Mouse (Mus musculus) T-cell, adult 2 months (primary cell): ENCODE results near the gene Elf2.
A peak's percentile ranks its signal among the peaks of the same experiment; 100 is the strongest.

Source experiments
- DNase-seq: peaks from one replicate; pipeline ENCODE4 v3.0.0; 2022; ENCODE audit warnings: low spot score

The Elf2 gene

DNA sequence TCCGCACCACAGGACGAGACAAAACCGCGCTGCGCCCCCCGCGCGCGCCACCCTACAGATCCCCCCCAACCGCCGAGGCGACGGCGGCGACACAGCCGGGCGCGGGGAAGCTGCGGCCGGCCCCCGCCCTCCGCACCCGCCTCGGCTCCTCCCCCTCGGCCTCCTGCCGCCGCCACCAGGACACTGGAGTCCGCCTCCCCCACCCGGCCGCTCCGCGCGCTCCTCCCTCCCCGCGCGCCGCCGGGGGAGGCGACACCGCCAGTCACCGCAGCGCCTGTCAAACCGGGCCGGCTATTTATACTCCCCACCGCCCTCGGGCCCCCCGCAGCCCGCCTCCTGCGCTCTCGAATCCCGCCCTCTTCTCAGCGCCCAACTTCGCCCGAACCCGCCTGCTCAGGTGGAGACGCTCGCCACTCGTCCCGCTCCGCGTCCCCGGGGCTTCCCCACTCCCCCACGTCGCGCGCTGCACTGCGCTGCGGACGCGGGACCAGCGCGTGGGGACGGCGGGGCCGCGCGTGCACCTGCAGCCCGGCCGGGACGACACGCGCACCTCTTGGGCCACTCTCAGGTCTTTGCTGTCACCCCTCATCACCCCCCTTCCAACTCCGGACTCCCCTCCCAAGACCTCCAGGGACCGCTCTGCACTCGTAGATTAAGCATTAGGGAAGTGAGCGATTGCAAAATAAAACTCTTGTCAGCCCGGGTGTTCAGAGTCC, at the start of gene Elf2:
TSS of gene Elf2 (minus strand) at position 112 of the 716 bp plus-strand sequence.
- DNase-seq, result peak; percentile 80

DNA sequence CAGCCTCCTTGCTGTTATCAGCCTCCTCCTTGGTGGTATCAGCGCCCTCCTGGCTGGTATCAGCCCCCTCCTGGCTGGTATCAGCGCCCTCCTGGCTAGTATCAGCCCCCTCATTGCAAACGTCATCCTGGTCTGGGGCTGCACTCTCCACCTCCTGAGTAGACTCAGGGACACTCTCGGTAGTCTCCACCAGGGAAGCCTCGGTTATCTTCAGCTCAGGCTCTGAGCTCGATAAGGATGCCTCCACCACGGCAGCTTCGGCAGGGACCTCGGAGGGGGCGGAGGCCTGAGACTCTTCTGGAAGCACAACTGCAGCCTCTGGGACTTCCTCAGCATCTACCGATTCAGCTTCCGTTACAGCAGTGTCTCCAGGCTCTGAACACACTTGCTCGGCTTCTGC, 48.4 kb upstream of the Elf2 start:
- no peak for DNase-seq

DNA sequence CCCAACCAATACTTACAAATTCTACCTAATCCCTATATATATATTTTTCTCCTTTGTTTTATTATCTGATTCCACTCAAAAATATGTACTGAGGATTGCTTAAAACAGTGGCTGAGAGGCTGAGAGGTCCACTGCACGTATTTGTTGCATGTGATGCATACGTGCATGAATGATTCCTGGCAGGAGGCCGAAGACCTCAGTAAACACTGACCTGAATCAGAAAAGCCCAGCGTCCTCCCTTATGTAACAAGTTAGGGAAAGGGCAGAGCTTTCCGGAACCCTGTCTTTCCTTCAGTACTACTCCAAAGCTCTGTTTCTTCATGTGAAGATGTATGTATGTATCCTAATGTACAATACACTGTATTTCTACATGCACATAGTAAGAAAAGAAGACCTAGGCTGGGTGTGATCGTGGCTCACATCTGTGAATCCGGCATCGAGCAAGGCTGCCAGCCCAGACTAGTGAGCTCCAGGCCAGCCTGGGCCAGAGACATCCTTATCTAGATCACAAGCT, 47.5 kb upstream of the Elf2 start:
- DNase-seq, result no peak

DNA sequence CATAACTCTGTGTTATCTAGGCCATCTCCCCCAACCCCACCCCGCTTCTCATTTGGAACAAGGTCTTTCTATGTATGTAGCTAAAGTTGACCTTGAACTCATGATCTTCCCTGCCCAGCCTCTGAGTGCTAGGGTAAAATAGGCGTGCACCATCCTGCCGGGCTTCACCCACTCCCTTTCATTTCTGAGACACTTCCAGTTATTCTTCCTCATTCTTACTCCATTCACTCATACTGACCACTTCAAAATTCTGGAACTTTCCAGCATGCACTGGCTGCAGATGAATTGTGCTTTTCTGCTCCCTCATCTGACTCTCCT, 46.6 kb upstream of the Elf2 start:
- no peak for DNase-seq

DNA sequence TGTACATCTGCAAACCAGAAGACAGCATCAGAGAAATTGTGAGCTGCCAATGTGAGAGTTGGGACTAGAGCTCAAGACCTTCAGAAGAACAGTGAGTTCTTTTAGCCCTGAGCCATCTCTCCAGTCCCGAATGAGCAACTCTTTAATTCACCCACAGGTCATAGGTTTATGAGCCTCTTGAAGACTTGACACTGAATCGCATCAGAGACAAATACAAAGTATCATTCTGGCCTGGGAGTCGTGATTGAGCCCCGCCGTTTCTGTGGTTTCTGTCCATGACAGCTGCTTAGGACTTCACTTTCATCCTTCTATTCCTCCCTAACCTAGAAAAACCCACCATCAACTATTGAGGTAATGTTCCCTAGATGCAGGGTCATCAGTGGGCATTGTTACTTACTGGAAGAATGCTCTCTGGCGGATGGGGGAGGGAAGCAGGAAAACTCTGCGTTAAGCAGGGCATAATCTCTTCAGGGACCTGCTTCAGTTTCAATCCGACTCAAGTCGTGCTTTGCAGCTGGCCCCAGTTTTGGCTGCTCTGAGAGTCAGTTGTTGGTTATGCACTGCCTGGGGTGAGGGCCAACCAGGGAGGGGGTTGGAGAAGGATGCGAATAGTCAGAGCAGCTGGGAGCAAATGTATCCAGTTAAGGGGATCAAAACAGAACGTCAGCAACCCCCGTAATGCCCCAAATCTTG, 46.1 kb upstream of the Elf2 start:
- DNase-seq, result no peak

DNA sequence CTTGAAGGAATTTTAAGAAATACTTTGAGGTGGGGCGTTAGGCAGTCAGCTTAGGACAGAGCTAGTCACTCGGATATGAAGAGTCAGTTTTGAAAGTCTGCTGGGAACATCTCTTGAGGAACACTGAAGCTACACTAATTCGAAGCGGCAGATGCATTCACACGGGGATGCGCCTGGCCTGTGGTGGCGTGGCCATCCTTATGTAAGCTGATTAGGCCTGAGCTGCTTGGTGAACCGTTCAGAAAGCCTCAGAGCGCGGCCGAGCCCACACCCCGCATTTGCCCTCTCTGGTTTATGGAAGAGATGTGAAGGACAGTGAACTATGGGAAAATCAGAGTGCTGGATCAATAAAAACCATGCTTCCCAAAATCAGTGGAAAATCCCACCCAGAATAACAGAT, 42.9 kb upstream of the Elf2 start:
- DNase-seq, result no peak

DNA sequence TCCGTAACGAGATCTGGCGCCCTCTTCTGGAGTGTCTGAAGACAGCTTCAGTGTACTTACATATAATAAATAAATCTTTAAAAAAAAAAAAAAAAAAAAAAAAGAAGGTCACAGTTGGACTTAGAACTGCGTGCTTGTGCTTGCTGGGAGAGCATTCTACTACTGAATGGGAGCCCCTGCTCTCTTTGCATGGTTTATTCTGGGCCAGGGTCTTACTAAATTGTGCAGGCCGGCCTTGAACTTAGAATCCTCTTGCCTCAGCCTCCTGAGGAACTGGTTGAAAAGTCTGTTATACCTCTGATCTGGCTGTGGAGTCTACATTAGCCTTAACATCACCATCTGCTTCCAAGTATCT, 40.2 kb upstream of the Elf2 start:
- no peak for DNase-seq

DNA sequence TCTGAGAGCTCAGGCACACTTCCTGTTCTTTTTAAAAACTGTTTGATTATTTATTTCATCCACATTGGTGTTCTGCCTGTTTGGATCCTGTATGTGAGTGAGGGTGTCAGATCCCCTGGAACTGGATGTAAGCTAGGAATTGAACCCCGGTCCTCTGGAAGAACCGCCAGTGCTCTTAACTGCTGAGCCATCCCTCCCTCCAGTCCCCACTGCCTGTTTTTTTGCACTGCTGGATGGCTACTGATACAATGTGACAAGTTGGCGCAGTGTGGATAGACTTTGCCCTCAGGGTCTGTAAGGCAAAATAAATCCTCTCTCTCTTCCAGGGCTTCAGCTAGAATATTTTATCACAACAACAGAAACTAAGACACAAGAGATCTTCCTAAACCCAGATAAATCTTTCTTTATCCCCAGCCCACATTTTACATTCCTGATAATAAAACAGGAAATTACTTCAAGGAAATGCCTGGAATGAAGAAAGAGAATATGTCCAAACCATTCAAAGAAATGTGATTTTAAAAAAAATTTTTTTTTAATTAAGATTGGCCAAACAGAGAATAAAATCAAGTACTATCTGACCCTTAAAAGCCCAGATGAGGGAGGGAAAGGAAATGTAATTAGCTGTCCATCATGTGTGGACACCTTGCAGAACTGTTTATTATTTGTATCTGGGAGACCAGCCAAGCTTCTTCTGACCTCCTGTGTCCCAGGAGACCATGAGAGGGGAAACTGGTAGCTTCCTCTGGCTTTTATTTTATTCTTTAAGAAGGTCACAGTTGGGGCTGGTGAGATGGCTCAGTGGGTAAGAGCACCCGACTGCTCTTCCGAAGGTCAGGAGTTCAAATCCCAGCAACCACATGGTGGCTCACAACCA, 39.6 kb upstream of the Elf2 start:
- DNase-seq, result no peak

DNA sequence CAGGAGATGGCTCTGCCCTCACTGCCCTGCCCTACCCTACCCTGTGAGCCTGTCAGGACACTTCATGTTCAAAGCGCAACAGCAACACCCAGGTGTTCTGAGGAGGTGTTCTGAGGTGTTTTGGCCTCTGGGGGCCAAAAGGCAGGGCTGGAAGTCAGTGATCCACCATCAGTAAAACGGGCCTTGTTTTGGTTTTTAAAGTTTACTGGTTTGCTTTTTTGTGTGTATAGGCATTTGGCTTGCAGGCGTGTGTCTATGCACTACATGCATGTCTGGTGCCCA, 38.1 kb upstream of the Elf2 start:
- no peak for DNase-seq

DNA sequence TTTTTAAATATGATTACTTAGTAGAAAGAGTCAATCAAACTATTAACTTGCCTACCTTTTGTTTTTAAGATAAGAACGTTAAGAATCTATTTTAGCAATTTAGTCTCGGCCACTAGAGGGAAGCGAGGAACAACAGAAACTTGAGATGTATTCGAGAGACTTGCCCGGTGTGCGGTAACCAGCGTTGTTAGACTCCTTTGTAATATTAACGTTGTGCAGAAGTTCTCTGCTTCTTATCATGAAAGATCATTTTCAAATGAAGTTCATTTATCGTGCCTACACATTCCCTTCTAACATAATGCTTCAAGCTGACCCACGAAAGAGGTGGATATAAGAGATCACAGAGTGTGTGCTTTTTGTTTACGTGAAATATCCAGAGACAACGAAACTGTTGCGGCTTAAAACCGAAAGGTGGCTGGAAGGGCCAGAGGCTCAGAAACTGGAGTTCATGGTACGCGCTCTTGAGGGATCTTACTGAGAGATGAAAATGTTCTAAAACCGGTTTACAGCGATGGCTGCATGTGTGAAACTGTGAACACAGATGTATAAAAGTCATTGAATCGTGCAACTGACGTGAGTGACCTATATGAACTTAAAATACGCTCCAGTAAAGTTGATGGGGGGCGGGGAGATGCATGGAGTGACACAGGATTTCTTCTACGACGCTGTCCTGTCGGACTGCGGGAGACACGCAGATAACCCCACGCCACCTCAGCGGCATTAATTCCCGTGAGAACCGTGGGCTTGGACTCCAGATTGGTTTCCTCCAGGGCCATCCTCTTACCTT, 37.6 kb upstream of the Elf2 start:
- peak; percentile 39 for DNase-seq

DNA sequence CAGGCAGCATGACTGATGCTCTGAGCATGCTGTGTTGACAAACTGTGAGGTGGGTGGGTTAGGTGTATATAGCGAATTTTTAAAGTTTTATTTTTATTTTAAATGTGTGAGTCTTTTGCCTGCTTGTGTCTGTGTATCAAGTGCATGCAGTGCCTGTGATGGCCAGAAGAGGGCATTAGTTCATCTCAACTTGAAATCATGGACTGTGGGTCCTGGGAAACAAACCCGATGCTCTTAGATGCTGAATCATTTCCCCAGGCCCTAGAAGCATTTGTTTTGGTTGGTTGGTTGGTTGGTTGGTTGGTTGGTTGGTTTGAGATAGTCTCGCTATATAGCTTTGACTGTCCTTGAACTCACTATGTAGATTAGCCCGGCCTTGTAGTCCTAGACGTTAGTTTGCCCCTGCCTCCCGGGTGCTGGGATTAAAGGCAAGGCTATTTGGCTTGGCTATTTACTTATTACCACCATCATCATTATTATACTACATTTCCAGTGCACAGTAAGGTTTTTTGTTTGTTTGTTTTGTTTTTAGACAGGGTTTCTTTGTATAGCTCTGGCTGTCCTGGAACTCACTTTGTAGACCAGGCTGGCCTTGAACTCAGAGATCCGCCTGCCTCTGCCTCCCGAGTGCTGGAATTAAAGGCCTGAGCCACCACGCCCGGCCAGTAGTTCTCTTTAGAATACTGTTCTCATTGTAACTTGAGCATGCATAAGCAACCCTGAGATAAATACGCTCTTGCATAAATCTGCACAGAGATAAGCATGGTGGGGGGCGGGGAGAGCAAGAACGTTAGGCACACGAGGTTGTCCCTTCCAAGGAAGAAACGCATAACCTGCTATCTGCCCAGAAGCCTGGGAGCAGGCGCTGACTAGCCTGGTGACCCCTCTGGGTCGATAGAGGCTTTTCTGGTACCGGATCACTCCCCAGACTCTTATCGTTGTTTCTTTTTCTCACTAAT, 35.1 kb upstream of the Elf2 start:
- peak; percentile 62 for DNase-seq

DNA sequence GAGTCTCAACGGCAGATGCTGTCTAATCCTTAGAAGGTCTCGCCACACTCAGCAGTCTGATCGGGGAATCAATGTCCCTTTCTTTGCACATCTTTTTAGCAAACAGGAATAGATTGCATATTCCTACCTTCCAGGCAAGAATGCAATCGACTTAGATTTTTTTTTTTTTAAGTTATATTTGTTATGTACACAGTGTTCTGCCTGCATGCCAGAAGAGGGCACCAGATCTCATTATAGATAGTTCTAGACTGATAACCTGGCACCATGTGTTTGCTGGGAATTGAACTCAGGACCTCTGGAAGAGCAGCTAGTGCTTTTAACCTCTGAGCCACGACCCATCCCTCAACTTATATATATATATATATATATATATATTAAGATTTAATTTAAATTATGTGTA, 33.1 kb upstream of the Elf2 start:
- no peak for DNase-seq

DNA sequence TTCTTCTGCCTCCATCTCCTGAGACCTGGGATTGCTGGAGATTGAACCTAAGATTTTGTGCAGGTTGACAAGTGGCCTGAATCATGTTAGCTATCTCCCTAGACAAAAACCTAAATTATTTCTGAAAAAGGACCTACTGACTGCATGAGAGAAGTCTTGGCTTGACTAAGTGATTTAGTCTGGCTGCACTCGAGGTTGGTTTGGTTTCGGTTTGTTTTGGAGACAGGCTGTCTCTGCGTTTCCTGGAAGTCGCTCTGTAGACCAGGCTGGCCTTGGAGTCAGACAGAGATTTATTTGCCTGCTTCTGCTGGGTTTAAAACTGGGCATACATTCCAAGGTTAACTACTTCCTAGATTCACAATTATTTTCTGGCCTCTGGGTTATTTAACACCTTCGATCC, 32.4 kb upstream of the Elf2 start:
- DNase-seq, result no peak

DNA sequence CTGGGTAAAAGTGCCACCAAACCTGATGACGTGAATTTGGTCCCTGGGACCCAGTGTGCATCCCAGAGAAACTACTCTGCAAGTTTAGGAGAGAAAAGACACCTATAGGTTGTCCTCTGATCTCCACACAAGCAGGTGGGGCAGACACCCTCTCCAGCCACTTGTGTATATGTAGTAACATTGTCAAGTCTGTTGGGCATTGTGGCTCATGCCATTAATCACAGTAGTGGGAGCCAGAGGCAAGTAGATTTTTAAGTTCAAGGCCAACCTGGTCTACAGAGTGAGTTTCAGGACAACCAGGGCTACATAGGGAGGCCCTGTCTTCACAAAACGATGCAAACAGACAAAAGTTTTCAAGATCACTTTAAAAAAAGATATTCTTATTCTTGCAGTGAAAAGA, 31.4 kb upstream of the Elf2 start:
- DNase-seq, result no peak

DNA sequence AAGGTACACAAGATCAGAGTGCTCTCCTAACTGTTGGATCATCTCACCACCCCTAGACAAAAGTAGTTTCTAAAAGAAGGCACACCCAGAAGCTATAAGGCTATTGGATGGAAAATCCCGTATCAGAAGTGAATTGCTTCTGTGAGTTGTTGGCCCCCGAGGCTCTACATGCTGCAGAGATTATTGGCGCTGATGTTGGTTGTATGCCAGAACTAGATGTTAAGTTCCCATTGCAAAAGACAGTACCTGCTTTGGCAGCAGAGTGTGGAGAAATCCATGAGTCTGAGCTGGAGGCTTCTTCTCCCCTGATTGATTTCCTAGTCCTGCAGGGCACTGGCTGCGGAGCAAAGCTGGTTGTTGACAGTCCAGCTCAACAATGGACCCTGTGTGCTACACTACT, 27.5 kb upstream of the Elf2 start:
- DNase-seq, result no peak

DNA sequence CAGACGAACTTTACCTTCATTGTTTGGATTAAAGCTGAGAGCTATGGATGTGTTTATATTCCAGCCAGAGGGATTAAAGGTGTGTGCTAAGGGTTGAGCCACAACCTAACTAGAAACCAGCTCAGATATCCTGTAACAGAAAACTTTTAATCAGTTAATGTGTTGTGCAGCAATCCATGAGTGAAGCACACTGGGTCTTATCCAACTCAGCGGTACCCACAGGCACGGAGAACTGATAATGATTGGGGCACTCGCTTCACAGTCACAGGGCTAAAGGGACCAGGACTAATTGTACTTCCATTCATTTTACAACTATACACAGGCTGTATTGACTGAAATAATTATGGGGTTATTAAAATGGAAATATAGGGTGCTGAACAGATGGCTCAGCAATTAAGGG, 26.5 kb upstream of the Elf2 start:
- no peak for DNase-seq

DNA sequence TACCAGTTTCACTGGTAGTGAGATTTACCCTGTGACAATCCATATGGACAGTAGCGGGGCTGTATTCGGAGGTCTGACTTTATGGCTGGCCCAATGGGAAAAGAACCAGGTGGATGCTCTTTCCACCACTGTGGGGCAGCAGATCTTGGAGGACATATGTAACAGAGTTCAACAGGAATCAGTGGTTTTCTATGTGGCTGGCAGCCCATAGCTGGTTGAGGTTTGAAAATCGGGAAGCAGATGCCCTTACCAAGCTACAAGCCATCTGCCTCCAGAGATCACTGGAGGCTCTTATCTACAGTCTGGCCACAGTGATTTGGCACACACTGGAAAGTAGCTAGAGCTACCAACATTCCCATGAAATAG, 25.0 kb upstream of the Elf2 start:
- no peak for DNase-seq

DNA sequence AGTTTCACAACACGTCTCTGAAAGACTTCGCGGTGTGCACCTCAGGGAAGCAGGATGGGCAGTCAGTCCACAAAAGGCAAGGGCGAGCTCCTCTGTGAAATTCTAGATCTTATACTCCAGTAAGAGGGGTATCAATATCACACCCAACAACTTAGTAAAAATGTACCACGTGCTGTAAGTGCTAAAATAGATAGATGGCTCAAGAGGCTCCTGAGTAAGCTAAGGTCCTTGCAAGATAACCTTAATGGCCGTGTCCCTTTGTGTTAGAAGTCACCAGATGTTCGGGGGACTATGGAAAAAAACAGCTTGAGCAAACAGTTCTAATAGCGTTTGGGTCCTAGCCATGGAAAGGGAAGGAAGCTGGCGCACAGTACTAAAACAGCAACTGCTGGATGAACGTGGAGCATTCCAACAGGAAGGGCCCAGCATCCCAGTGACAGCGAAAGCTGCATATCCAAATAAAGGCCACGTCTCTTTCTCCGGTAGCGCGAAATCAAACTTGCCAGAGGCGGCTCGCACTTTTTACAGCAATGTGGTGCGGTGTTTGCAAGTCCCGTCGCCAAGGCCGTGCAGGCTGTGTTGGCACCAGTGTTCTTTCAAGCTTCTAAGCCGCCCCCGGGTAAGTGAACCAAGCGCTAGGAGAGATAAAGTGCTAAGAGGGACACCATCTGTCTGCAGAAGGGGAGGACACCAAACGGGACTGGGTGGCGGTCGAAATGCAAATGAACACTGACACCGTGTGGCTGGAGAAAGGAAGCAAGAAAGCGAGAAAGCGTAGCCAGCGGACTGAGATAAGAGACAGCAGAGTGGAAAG, 24.4 kb upstream of the Elf2 start:
- peak; percentile 79 for DNase-seq

DNA sequence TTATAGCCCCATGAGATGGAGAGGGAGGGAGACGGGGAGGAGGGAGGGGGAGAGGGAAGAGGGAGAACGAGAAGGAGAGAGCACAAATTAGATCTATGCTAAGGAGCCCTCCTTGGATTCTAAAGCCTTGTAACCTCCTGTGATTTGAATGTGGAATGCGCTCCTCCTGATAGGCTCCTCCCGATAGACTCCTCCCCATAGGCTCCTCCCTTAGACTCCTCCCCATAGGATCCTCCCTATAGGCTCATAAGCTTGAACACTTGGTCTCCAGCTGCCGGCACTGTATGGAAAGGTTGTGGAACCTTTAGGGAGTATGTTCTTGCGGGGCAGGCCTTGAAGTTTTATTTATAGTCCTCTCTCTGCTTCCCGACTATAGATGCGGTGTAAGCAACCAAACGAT, 20.6 kb upstream of the Elf2 start:
- DNase-seq, result no peak

DNA sequence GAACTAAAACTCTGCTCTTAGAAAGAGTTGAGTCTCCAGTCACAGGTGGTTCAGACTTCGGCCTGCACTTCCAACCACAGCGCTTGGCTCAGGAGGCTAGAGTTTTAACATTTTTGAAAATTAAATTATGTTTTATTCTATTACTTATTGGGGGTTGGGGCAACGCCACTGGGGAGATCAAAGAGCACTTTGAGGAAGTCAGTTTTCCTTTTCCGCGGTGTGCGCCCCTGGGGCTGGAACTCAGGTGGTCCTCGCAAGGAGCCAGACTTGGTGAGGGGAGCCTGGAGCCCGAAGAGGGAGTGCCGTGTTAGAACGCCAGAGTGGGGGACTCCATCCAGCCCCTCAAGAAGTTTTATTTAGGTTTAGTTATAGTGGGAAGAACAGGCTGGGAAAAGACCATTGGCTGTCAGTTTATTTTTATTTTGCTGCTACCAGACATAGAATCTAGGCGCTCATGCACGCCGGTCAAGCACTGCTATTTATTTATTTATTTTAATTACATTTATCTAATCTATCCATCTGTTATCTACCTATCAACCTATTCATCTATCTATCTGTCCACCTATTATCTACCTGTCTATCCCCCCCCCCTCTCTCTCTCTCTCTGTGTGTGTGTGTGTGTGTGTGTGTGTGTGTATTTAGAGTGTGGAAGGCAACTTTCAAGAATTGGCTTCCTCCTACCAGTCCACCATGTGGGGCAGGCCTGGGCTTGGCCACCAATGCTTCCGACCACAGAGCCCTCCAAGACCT, 19.3 kb upstream of the Elf2 start:
- DNase-seq, result no peak
